Mouse (Mus musculus): ENCODE measurements around the gene Atg7.
"Not testable (repeated sequence)": the region's sequence is repeated elsewhere in the genome, so short reads cannot be mapped to it uniquely, and the experiment has no call there.

Gene Atg7

GRCm38 (mm10) chr6:114875018-114875558 is 232.2 kb downstream of the Atg7 start:
- DNase-seq (ENCODE audit: extremely low read depth, low read depth, low spot score): no peak

GRCm38 (mm10) chr6:114876033-114876432 is 233.1 kb downstream of the Atg7 start:
- DNase-seq (ENCODE audit: extremely low read depth, low read depth, low spot score): no peak

- DNase-seq (ENCODE audit: extremely low read depth, low read depth, low spot score): no peak
These were observed 233.6 kb downstream of the Atg7 start for GRCm38 (mm10) chr6:114876546-114876945.

- no peak for DNase-seq (ENCODE audit: extremely low read depth, low read depth, low spot score)
These were observed 236.1 kb downstream of the Atg7 start for GRCm38 (mm10) chr6:114878841-114879520.

GRCm38 (mm10) chr6:114880798-114881197 is 237.9 kb downstream of the Atg7 start:
- DNase-seq (ENCODE audit: extremely low read depth, low read depth, low spot score): no peak

GRCm38 (mm10) chr6:114882212-114882611 is 239.3 kb downstream of the Atg7 start:
- DNase-seq (ENCODE audit: extremely low read depth, low read depth, low spot score): no peak

GRCm38 (mm10) chr6:114882675-114883074 is 239.8 kb downstream of the Atg7 start:
- DNase-seq (ENCODE audit: extremely low read depth, low read depth, low spot score): no peak

- DNase-seq (ENCODE audit: extremely low read depth, low read depth, low spot score): peak; percentile 97
These were observed 240.4 kb downstream of the Atg7 start for GRCm38 (mm10) chr6:114883261-114883740.

- no peak for DNase-seq (ENCODE audit: extremely low read depth, low read depth, low spot score)
These were observed 242.2 kb downstream of the Atg7 start for GRCm38 (mm10) chr6:114885129-114885528.

- DNase-seq (ENCODE audit: extremely low read depth, low read depth, low spot score): no peak
These were observed 243.1 kb downstream of the Atg7 start for GRCm38 (mm10) chr6:114886012-114886411.

GRCm38 (mm10) chr6:114886504-114887361 is 243.8 kb downstream of the Atg7 start:
- no peak for DNase-seq (ENCODE audit: extremely low read depth, low read depth, low spot score)

GRCm38 (mm10) chr6:114888922-114889321 is 246.0 kb downstream of the Atg7 start:
- DNase-seq (ENCODE audit: extremely low read depth, low read depth, low spot score): no peak

GRCm38 (mm10) chr6:114889971-114890370 is 247.1 kb downstream of the Atg7 start:
- DNase-seq (ENCODE audit: extremely low read depth, low read depth, low spot score): not testable (repeated sequence)

GRCm38 (mm10) chr6:114890411-114891115 is 247.7 kb downstream of the Atg7 start:
- no peak for DNase-seq (ENCODE audit: extremely low read depth, low read depth, low spot score)

GRCm38 (mm10) chr6:114891272-114891671 is 248.4 kb downstream of the Atg7 start:
- DNase-seq (ENCODE audit: extremely low read depth, low read depth, low spot score): no peak

- no peak for DNase-seq (ENCODE audit: extremely low read depth, low read depth, low spot score)
These were observed 248.9 kb downstream of the Atg7 start for GRCm38 (mm10) chr6:114891771-114892170.

GRCm38 (mm10) chr6:114892363-114892762 is 249.5 kb downstream of the Atg7 start:
- no peak for DNase-seq (ENCODE audit: extremely low read depth, low read depth, low spot score)

GRCm38 (mm10) chr6:114893427-114894209 is 250.7 kb downstream of the Atg7 start:
- DNase-seq (ENCODE audit: extremely low read depth, low read depth, low spot score): no peak

GRCm38 (mm10) chr6:114894548-114895106 is 251.7 kb downstream of the Atg7 start:
- DNase-seq (ENCODE audit: extremely low read depth, low read depth, low spot score): no peak

GRCm38 (mm10) chr6:114895191-114895590 is 252.3 kb downstream of the Atg7 start:
- DNase-seq (ENCODE audit: extremely low read depth, low read depth, low spot score): no peak
